Mouse (Mus musculus) heart, postnatal 0 days (tissue): ENCODE data around the gene Chrne.

Source experiments
- CTCF ChIP-seq: IDR thresholded peaks from 2 replicates; pipeline ENCODE4 v1.5.1; 2016; ENCODE audit warnings: antibody characterized with exemption, control low read depth, low read depth
- EP300 ChIP-seq: IDR thresholded peaks from 2 replicates; pipeline ENCODE4 v1.6.1; 2016; ENCODE audit warnings: antibody characterized with exemption, low read depth

GRCm38 (mm10) chr11:70646691-70647650, 28.0 kb upstream of the Chrne start, which contains the start of the genes Rnf167 and Slc25a11:
- 0 out of 2 replicates have a peak, but pooled peaks have one; percentile 26 for TF ChIP-seq CTCF
- TF ChIP-seq EP300, result peak; percentile 87
